ENCODE assay signal across 17 mouse cellular contexts in the genomic region with DNA sequence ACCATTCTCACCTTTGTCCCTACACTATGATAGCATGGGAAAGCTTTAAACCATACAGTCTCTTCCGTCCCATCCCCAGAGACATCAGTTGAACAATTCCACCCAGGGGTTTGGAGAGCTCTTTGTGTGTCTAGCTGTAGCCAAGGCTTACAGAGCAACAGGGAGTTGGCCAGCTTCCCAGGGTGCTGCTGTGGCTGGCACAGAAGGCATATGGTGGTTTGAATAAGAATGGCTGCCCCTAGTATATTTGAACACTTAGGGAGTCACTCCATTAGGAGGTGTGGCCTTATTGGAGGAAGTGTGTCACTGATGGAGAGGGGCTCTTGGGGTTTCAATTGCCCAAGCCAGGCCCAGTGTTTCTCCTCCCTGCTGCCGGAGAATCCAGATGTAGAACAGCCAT. TPM values are rescaled to one million over a fixed set of nuclear protein-coding genes. Genes with fewer than 3 reads are reported as not detected.
A peak's percentile ranks its signal among the peaks of the same experiment; 100 is the strongest.
DNase-seq lines count a peak whose midpoint lies in the region; ATAC-seq and TF ChIP-seq lines count a peak whose summit lies in the region.
"Had no signal": no experiment of that assay in that cellular context is flagged by ENCODE, and none has a peak within 500 bp of the region (broad histone marks: within the 10 kb centered on the region; RNA-seq: fewer than 3 reads in every experiment).

No protein-coding gene starts in this region.

- intact Hi-C loops in left cerebral cortex, postnatal 10 days (cut with DNase I): no loop called here
- intact Hi-C loops in left cerebral cortex, postnatal 36 days (cut with DNase I): loop anchor here (5.0 kb wide), 1 partner anchor 48 kb away; no protein-coding TSS in a partner anchor

- no peak for TF ChIP-seq CTCF in hindbrain, postnatal 0 days (IDR thresholded peaks at IDR 0.05; ENCODE audit: low read depth)

- H3K4me3 ChIP-seq in embryonic facial prominence, embryonic 14.5 days (ENCODE audit: low read depth, low read length): no peak overlapping the region
- no peak overlapping the region for H3K4me3 ChIP-seq in embryonic facial prominence, embryonic 10.5 days
- H3K4me3 ChIP-seq in hindbrain, postnatal 0 days (ENCODE audit: low read length): no peak overlapping the region

- H3K36me3 ChIP-seq in embryonic facial prominence, embryonic 14.5 days (ENCODE audit: control insufficient read depth, insufficient read depth, low read length): no peaks in the 10 kb centered on the region
- no peaks in the 10 kb centered on the region for H3K36me3 ChIP-seq in embryonic facial prominence, embryonic 10.5 days (replicated peaks)
- H3K36me3 ChIP-seq in hindbrain, postnatal 0 days (ENCODE audit: insufficient read depth, low read length): no peaks in the 10 kb centered on the region

- ATAC-seq in embryonic facial prominence, embryonic 14.5 days (ENCODE audit: low read depth): no peak
- peak; percentile 58; the same call in 1 of the 2 replicates for ATAC-seq in hindbrain, postnatal 0 days

- H3K9ac ChIP-seq in embryonic facial prominence, embryonic 14.5 days (ENCODE audit: low read depth, low read length): no peak overlapping the region
- no peak overlapping the region for H3K9ac ChIP-seq in hindbrain, postnatal 0 days (replicated peaks; ENCODE audit: low read length)
- H3K9ac ChIP-seq: liver, embryonic 14.5 days had no signal

- H3K4me1 ChIP-seq in embryonic facial prominence, embryonic 14.5 days (ENCODE audit: control insufficient read depth, insufficient read depth, low read length): no peaks in the 10 kb centered on the region; the same call in 1 of the 2 replicates
- H3K4me1 ChIP-seq in embryonic facial prominence, embryonic 10.5 days: no peaks in the 10 kb centered on the region
- H3K4me1 ChIP-seq in hindbrain, postnatal 0 days (ENCODE audit: insufficient read depth, low read length): peaks cover 6% of the 10 kb centered on the region; the same call in 1 of the 2 replicates

- no peaks in the 10 kb centered on the region for H3K27me3 ChIP-seq in embryonic facial prominence, embryonic 14.5 days (replicated peaks; ENCODE audit: control insufficient read depth, insufficient read depth, low read length)
- no peaks in the 10 kb centered on the region for H3K27me3 ChIP-seq in embryonic facial prominence, embryonic 10.5 days (replicated peaks; ENCODE audit: low read depth, poor library complexity, severe bottlenecking)
- H3K27me3 ChIP-seq in hindbrain, postnatal 0 days (ENCODE audit: insufficient read depth, low read length): no peaks in the 10 kb centered on the region

- no peaks in the 10 kb centered on the region for H3K9me3 ChIP-seq in embryonic facial prominence, embryonic 14.5 days (ENCODE audit: control insufficient read depth, low read length)
- no peaks in the 10 kb centered on the region for H3K9me3 ChIP-seq in embryonic facial prominence, embryonic 10.5 days
- no peaks in the 10 kb centered on the region for H3K9me3 ChIP-seq in hindbrain, postnatal 0 days (ENCODE audit: low read length)

- H3K27ac ChIP-seq in embryonic facial prominence, embryonic 14.5 days (replicated peaks; ENCODE audit: low read depth, low read length): no peak overlapping the region
- H3K27ac ChIP-seq in embryonic facial prominence, embryonic 10.5 days (replicated peaks): no peak overlapping the region
- H3K27ac ChIP-seq in hindbrain, postnatal 0 days: no peak overlapping the region
- H3K27ac ChIP-seq: liver, embryonic 14.5 days; macrophage had no signal

- no peak overlapping the region for H3K4me2 ChIP-seq in embryonic facial prominence, embryonic 14.5 days (ENCODE audit: low read depth, low read length)
- no peak overlapping the region for H3K4me2 ChIP-seq in hindbrain, postnatal 0 days (ENCODE audit: low read depth, low read length)
- H3K4me2 ChIP-seq: heart, embryonic 11.5 days had no signal

- DNase-seq in embryonic facial prominence, embryonic 14.5 days (ENCODE audit: low spot score): peak; percentile 20
- DNase-seq in embryonic facial prominence, embryonic 10.5 days (ENCODE audit: low spot score): no peak
- DNase-seq in left cerebral cortex, postnatal 10 days (ENCODE audit: extremely low spot score in 1 of 2, low spot score in 2 of 2): peak; percentile 37 to 66
- DNase-seq in left cerebral cortex, postnatal 36 days (ENCODE audit: low spot score in 2 of 2): no peak
- DNase-seq in brain, adult 2 months (ENCODE audit: low read depth, low spot score): peak; percentile 75
- DNase-seq in hindbrain, postnatal 0 days (ENCODE audit: low spot score): peak; percentile 81
- DNase-seq in gastrocnemius, postnatal 25 days: no peak
- DNase-seq in kidney, adult 9 months: no peak
- DNase-seq: B cell, adult 2 months had no signal

- 68% methylated on average over 2 of the region's 2 CpGs for WGBS in embryonic facial prominence, embryonic 14.5 days
- WGBS in embryonic facial prominence, embryonic 10.5 days: 84% methylated on average over 2 of the region's 2 CpGs
- 51% methylated on average over 2 of the region's 2 CpGs for WGBS in hindbrain, postnatal 0 days

RNA-seq across cellular contexts. Expression of a gene that starts 57.5 kb away (rescaled TPM):
- not detected in 2 replicates for polyA plus RNA-seq in embryonic facial prominence, embryonic 14.5 days (2014; fragmentation: Nextera tagmentation; extraction: Ambion mirVana)
- polyA plus RNA-seq in embryonic facial prominence, embryonic 10.5 days (2016; fragmentation: Nextera tagmentation; extraction: Ambion mirVana): not detected in 2 replicates
- total RNA-seq in left cerebral cortex, postnatal 10 days (2021): not detected
- not detected for total RNA-seq in left cerebral cortex, postnatal 36 days (2021)
- not detected in 2 replicates for total RNA-seq in hindbrain, postnatal 0 days (2014; rRNA removed)
- polyA plus RNA-seq in hindbrain, postnatal 0 days (2015; fragmentation: Nextera tagmentation; extraction: Ambion mirVana): not detected in 2 replicates
- not detected for total RNA-seq in gastrocnemius, postnatal 25 days (2021)
- total RNA-seq: adrenal gland, adult 18-20 months; gastrocnemius, adult 18-20 months; hematopoietic stem cell, adult 5-6 weeks; MEL had no signal
- polyA plus RNA-seq: heart, embryonic 11.5 days; kidney, embryonic 14.5 days; liver, embryonic 14.5 days; macrophage had no signal

Comparison
In these comparisons a context has a peak if more than half of its experiments do, and no peak if none do; other contexts are left out.
1. DNase-seq: peak in embryonic facial prominence, embryonic 14.5 days (single experiment), left cerebral cortex, postnatal 10 days (2 of 2), brain, adult 2 months (single experiment) and hindbrain, postnatal 0 days (single experiment); none in embryonic facial prominence, embryonic 10.5 days (single experiment), left cerebral cortex, postnatal 36 days (0 of 2), gastrocnemius, postnatal 25 days (single experiment) and kidney, adult 9 months (single experiment).